Mouse (Mus musculus): ENCODE data around the gene Mfsd4b3. TPM values are rescaled to one million over a fixed set of nuclear protein-coding genes. Genes with fewer than 3 reads are reported as not detected.
"Not testable (repeated sequence)": the region's sequence is repeated elsewhere in the genome, so short reads cannot be mapped to it uniquely, and the experiment has no call there.

Gene Mfsd4b3
- polyA plus RNA-seq (2012; rRNA removed): 0.07 and 0.13 TPM in 2 replicates

DNA sequence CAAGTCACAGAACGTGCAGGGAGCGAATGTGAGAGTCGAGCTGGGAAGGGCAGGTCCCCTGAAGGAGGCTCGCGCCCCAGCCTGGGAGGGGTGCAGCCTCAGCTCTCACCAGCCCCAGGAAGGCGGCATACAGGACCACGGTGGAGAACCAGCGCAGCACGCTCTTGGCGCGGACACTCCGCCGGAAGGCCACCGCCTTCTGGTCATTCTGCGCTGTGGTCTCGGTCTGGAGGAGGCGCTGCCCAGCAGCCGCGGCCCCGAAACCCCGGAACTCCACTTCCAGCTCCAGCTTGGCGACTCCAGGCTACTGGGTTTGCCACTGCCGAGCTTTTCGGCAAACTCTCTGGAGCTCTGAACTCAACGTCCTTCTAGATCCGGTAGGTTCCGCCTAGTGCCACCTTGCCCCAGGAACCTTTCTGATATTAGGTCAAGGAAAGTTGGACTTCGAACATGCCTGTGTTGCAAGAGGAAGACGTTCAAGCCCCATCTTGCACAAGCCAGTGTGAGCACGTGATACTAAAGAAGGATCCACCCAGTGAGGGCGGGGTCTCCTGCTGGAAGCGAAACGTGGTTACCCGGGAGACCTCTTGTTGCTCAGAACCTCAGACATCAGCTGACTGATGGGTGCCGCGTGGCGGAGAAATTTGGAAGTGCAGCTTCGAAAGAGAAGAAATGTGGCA lies at the start of gene Mfsd4b3:
Gene Mfsd4b3, minus strand, starts transcription at position 393 of the 680 bp plus-strand sequence.
- peak within 1 kb of the TSS; percentile 67 for H3K4me3 ChIP-seq (replicated peaks; ENCODE audit: insufficient read depth, low read depth, low read length)
- DNase-seq: peak; percentile 84 to 88
- TF ChIP-seq POLR2A (IDR thresholded peaks at IDR 0.05; ENCODE audit: borderline replicate concordance, insufficient read depth, low read length): peak; percentile 36; the same call in 1 of the 2 replicates
- peak; percentile 75 for TF ChIP-seq CTCF (IDR thresholded peaks at IDR 0.05; ENCODE audit: borderline replicate concordance, insufficient read depth, low read depth, low read length)
- H3K4me1 ChIP-seq (ENCODE audit: control insufficient read depth, insufficient read depth, low read length): no peaks in the 10 kb centered on the region
- no peak within 1 kb of the TSS for H3K27ac ChIP-seq (ENCODE audit: insufficient read depth, low read length)
- H3K27me3 ChIP-seq (ENCODE audit: control insufficient read depth, insufficient read depth, low read length): no peaks in the 10 kb centered on the region
- WGBS: under 1% methylated on average over 38 of the region's 38 CpGs

DNA sequence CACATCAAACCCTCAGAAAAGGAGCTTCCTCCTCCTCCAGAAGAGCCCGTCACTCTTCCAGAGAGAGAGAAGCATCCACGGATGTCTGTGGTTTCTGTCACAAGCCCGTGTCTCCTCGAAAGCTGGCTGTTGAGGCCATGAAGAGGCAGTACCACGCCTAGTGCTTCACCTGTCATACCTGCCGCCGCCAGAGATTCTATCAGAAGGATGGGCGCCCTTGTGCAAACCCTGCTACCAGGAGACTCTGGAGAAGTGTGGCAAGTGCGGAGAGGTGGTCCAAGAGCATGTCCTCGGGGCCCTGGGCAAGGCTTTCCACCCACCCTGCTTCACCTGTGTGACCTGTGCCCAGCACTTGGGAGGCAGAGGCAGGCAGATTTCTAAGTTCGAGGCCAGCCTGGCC lies 49.6 kb upstream of the Mfsd4b3 start:
- H3K27ac ChIP-seq (ENCODE audit: insufficient read depth, low read length): no peak overlapping the region
- H3K4me1 ChIP-seq (ENCODE audit: control insufficient read depth, insufficient read depth, low read length): no peaks in the 10 kb centered on the region
- no peaks in the 10 kb centered on the region for H3K27me3 ChIP-seq (ENCODE audit: control insufficient read depth, insufficient read depth, low read length)
- 89% methylated on average over 11 of the region's 11 CpGs for WGBS
- no peak overlapping the region for H3K4me3 ChIP-seq (replicated peaks; ENCODE audit: insufficient read depth, low read depth, low read length)
- TF ChIP-seq POLR2A (IDR thresholded peaks at IDR 0.05; ENCODE audit: borderline replicate concordance, insufficient read depth, low read length): no peak
- TF ChIP-seq CTCF (IDR thresholded peaks at IDR 0.05; ENCODE audit: borderline replicate concordance, insufficient read depth, low read depth, low read length): no peak
- DNase-seq: no peak

DNA sequence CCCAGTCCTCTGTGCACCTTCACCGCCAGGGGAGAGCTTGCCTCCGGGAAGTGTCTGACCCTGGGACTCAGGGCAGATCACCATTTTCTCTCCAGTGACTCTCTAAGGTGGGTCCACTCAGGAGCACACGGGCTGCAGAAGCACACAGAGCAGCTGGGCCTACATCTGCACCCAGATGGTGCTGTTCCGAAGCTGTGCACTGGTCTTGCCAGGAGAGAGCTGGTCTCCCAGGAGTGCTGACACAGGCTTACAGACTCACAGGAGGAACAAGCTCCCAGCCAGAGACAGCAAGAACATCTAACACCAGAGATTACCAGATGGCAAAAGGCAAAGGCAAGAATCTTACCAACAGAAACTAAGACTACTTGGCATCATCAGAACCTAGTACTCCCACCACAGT lies 48.9 kb upstream of the Mfsd4b3 start:
- H3K4me3 ChIP-seq (replicated peaks; ENCODE audit: insufficient read depth, low read depth, low read length); H3K27ac ChIP-seq (ENCODE audit: insufficient read depth, low read length); H3K4me1 ChIP-seq (ENCODE audit: control insufficient read depth, insufficient read depth, low read length); H3K27me3 ChIP-seq (ENCODE audit: control insufficient read depth, insufficient read depth, low read length); DNase-seq: not testable (repeated sequence)
- WGBS: 71% methylated on average over 4 of the region's 4 CpGs

DNA sequence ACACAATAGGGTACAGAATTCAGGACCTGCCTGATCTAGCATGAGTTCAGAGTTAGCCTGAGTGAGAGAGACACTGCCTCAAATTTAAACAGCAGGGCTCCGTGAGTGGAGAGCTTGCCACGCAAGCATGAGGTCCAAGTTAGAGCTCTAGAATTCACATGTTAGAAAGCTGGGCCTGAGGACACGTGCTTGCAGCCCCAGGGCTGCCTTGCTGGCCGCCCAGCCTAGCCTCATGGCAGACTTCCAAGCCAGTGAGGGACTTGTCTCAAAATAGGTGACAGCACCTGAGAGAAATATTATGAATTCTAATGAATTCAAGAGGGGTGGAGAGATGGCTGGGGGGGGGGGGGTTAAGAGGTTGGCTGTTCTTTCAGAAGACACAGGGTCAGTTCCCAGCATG lies 48.0 kb upstream of the Mfsd4b3 start:
- no peaks in the 10 kb centered on the region for H3K4me1 ChIP-seq (ENCODE audit: control insufficient read depth, insufficient read depth, low read length)
- no peak overlapping the region for H3K27ac ChIP-seq (ENCODE audit: insufficient read depth, low read length)
- no peak for TF ChIP-seq CTCF (IDR thresholded peaks at IDR 0.05; ENCODE audit: borderline replicate concordance, insufficient read depth, low read depth, low read length)
- TF ChIP-seq POLR2A (IDR thresholded peaks at IDR 0.05; ENCODE audit: borderline replicate concordance, insufficient read depth, low read length): no peak
- 66% methylated on average over 4 of the region's 4 CpGs for WGBS
- no peaks in the 10 kb centered on the region for H3K27me3 ChIP-seq (ENCODE audit: control insufficient read depth, insufficient read depth, low read length)
- no peak for DNase-seq
- no peak overlapping the region for H3K4me3 ChIP-seq (replicated peaks; ENCODE audit: insufficient read depth, low read depth, low read length)

DNA sequence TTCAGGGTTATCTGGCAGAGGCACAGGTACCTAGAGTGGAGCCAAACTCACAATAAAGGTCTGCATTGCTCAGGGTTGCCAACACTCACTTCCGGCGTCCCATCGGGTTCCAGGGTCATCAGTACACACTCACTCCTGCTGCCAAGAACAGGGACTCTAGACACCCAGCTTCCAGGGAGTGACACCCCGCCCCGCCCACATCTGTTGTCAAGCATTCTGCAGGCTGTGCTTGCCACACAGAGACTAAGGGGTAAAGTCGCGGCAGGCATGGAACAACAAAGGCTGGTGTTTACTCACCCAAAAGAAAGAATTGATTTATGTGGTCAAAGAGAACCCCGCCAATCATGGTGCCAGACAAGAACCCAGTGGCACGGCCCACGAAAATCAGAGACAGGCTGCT lies 47.0 kb upstream of the Mfsd4b3 start:
- no peak for DNase-seq
- Histone ChIP-seq H3K27me3 (ENCODE audit: control insufficient read depth, insufficient read depth, low read length) (no peaks in the 10 kb centered on the region), H3K4me3 (replicated peaks; ENCODE audit: insufficient read depth, low read depth, low read length) (no peak overlapping the region), H3K4me1 (ENCODE audit: control insufficient read depth, insufficient read depth, low read length) (no peaks in the 10 kb centered on the region), H3K27ac (ENCODE audit: insufficient read depth, low read length) (no peak overlapping the region)
- WGBS: 32% methylated on average over 10 of the region's 10 CpGs
- no peak for TF ChIP-seq POLR2A (IDR thresholded peaks at IDR 0.05; ENCODE audit: borderline replicate concordance, insufficient read depth, low read length)
- no peak for TF ChIP-seq CTCF (IDR thresholded peaks at IDR 0.05; ENCODE audit: borderline replicate concordance, insufficient read depth, low read depth, low read length)

DNA sequence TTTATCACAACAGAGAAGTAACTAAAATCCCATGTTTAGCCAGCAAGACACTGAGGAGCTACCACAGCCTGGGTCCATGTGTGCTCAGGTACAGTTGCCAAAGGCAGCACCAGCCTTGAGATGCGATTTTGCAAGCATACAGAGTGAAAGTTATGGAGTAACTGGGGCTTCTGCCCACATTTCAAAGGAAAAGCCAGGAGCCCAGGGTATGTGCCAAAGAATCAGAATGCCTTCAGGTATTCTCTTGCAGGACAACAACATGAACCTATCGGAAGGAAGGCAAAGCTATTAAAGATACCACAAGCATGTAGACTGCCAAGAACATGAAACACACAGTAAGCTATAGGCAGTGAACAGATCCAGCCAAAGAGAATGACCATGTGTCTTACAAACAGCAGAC lies 40.8 kb upstream of the Mfsd4b3 start:
- no peak overlapping the region for H3K4me3 ChIP-seq (replicated peaks; ENCODE audit: insufficient read depth, low read depth, low read length)
- 91% methylated on average over 2 of the region's 2 CpGs for WGBS
- no peaks in the 10 kb centered on the region for H3K4me1 ChIP-seq (ENCODE audit: control insufficient read depth, insufficient read depth, low read length)
- no peak for DNase-seq
- no peaks in the 10 kb centered on the region for H3K27me3 ChIP-seq (ENCODE audit: control insufficient read depth, insufficient read depth, low read length)
- TF ChIP-seq CTCF (IDR thresholded peaks at IDR 0.05; ENCODE audit: borderline replicate concordance, insufficient read depth, low read depth, low read length) (no peak), POLR2A (IDR thresholded peaks at IDR 0.05; ENCODE audit: borderline replicate concordance, insufficient read depth, low read length) (no peak)
- H3K27ac ChIP-seq (ENCODE audit: insufficient read depth, low read length): no peak overlapping the region

DNA sequence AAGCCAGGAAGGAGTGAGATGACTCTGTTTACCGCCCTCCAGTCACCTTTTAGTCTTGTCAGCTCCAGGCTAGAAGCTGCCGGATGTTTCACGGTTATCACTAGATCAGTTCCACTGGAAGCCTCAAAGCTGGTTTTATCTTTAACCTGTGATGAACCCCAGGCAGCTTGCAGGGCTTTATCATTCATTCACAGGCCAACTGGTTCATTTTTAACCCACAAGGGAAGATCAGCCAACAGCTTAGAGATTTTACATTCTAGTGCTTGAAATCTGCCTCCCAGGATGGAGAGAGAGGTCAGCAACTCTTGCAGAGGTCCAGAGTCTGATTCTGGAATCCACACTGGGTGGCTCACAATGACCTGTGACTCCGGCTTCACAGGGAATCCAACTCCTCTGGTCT lies 31.2 kb upstream of the Mfsd4b3 start:
- no peak overlapping the region for H3K27ac ChIP-seq (ENCODE audit: insufficient read depth, low read length)
- no peak for DNase-seq
- no peak overlapping the region for H3K4me3 ChIP-seq (replicated peaks; ENCODE audit: insufficient read depth, low read depth, low read length)
- H3K4me1 ChIP-seq (ENCODE audit: control insufficient read depth, insufficient read depth, low read length): no peaks in the 10 kb centered on the region
- TF ChIP-seq POLR2A (IDR thresholded peaks at IDR 0.05; ENCODE audit: borderline replicate concordance, insufficient read depth, low read length) (no peak), CTCF (IDR thresholded peaks at IDR 0.05; ENCODE audit: borderline replicate concordance, insufficient read depth, low read depth, low read length) (no peak)
- no peaks in the 10 kb centered on the region for H3K27me3 ChIP-seq (ENCODE audit: control insufficient read depth, insufficient read depth, low read length)
- 81% methylated on average over 4 of the region's 4 CpGs for WGBS

DNA sequence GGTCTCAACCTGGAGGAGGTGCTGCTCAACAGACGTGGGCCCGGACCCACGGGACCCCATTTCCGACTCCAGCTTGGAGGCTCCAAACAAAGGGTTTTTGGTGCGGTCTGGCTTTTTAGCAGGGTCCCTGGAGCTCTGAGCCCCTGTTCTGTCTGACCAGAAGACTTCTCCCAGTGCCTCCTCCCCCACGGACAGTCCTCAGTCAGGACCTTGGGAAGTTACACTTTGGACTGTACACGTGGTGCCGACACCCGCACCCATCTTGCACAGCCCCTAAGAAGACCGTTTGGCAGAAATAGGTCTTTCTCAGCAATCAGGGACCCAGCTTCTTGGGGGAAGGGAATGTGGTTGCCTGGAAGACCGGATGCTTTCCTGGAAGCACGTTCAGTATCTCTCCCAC lies 26.5 kb upstream of the Mfsd4b3 start, which contains the start of gene Mfsd4b5:
Gene Mfsd4b5, minus strand, starts transcription at position 181 of the 400 bp plus-strand sequence.
- no peaks in the 10 kb centered on the region for H3K4me1 ChIP-seq (ENCODE audit: control insufficient read depth, insufficient read depth, low read length)
- DNase-seq: no peak
- TF ChIP-seq CTCF (IDR thresholded peaks at IDR 0.05; ENCODE audit: borderline replicate concordance, insufficient read depth, low read depth, low read length) (no peak), POLR2A (IDR thresholded peaks at IDR 0.05; ENCODE audit: borderline replicate concordance, insufficient read depth, low read length) (no peak)
- 86% methylated on average over 12 of the region's 12 CpGs for WGBS
- no peak within 1 kb of the TSS for H3K4me3 ChIP-seq (replicated peaks; ENCODE audit: insufficient read depth, low read depth, low read length)
- no peak within 1 kb of the TSS for H3K27ac ChIP-seq (ENCODE audit: insufficient read depth, low read length)
- H3K27me3 ChIP-seq (ENCODE audit: control insufficient read depth, insufficient read depth, low read length): no peaks in the 10 kb centered on the region

All from cerebellum, adult 2 months (tissue).